Mouse (Mus musculus) kidney, postnatal 14 days (tissue): ENCODE measurements around the gene Gm10471.
"Not testable (repeated sequence)": the region's sequence is repeated elsewhere in the genome, so short reads cannot be mapped to it uniquely, and the experiment has no call there.

Experiments
- DNase-seq: peaks from one replicate; pipeline ENCODE4 v3.0.0; 2022; ENCODE audit warnings: mixed read lengths

Gene Gm10471

DNA sequence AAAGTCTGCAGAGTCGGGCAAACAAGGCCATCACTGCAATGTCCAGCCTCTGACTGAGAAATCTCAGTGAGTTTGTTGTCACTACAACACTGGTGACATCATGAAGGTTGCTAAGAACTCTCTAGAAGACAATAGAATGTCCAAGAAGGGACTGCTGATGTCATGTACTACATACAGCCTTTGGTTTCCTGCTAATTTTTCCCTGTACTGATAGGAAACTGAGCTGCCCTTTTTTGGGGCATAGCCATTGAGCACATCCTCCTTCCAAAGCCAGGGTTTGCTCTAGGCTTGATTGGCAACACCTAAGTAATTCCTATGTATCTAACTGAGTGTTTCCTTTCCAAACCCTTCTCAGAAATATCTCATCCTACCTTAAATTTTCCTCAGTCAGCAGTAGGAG is at the start of gene Gm10471:
Gene Gm10471, minus strand, starts transcription at position 101 of the 400 bp plus-strand sequence.
- not testable (repeated sequence) for DNase-seq

DNA sequence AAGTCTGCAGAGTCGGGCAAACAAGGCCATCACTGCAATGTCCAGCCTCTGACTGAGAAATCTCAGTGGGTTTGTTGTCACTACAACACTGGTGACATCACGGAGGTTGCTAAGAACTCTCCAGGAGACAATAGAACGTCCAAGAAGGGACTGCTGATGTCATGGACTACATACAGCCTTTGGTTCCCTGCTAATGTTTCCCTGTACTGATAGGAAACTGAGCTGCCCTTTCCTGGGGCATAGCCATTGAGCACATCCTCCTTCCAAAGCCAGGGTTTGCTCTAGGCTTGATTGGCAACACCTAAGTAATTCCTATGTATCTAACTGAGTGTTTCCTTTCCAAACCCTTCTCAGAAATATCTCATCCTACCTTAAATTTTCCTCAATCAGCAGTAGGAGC is 32.2 kb upstream of the Gm10471 start, which contains the start of gene Gm10220:
Gene Gm10220, minus strand, starts transcription at position 101 of the 400 bp plus-strand sequence.
- not testable (repeated sequence) for DNase-seq

DNA sequence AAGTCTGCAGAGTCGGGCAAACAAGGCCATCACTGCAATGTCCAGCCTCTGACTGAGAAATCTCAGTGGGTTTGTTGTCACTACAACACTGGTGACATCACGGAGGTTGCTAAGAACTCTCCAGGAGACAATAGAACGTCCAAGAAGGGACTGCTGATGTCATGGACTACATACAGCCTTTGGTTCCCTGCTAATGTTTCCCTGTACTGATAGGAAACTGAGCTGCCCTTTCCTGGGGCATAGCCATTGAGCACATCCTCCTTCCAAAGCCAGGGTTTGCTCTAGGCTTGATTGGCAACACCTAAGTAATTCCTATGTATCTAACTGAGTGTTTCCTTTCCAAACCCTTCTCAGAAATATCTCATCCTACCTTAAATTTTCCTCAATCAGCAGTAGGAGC is 16.2 kb upstream of the Gm10471 start, which contains the start of gene 5031410I06Rik:
Gene 5031410I06Rik, minus strand, starts transcription at position 101 of the 400 bp plus-strand sequence.
- DNase-seq, result not testable (repeated sequence)

DNA sequence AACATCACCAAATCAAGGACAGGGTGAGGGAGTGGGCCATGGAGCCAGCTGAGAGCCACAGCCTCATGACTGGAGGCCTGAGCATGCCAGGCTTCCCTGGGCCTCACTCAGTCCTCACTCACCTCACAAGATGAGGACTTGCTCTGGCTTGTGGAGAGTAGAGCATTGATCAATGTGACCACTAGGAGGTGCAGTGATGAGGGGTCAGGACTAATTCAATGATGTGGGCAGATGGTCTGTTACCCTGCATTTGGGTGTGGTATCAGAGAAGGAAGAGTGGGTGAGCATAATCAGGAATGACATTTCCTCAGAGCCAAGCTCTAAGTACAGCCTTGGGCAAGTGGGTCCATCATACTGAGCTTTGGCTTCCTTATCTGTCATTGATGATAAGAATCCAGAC is 10.1 kb downstream of the Gm10471 start:
- not testable (repeated sequence) for DNase-seq

DNA sequence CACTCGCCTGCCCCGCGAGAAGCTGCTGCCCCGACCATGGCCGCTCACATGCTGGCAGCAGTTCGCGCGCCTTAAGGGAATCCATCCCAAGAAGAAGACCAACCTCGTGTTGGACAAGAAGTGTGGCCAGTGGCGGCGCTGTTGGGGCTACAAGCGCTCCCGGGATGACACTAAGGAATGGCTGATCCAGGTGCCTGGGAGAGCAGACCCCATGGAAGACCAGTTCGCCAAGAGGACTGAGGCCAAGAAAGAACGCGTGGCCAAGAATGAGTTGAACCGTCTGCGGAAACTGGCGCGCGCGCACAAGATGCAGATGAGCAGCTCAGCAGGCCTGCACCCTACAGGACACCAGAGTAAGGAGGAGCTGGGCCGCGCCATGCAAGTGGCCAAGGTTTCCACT is 18.4 kb downstream of the Gm10471 start:
- DNase-seq, result no peak

DNA sequence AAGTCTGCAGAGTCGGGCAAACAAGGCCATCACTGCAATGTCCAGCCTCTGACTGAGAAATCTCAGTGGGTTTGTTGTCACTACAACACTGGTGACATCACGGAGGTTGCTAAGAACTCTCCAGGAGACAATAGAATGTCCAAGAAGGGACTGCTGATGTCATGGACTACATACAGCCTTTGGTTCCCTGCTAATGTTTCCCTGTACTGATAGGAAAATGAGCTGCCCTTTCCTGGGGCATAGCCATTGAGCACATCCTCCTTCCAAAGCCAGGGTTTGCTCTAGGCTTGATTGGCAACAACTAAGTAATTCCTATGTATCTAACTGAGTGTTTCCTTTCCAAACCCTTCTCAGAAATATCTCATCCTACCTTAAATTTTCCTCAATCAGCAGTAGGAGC is 30.6 kb downstream of the Gm10471 start, which contains the start of gene Gm7347:
Gene Gm7347, minus strand, starts transcription at position 101 of the 400 bp plus-strand sequence.
- not testable (repeated sequence) for DNase-seq

DNA sequence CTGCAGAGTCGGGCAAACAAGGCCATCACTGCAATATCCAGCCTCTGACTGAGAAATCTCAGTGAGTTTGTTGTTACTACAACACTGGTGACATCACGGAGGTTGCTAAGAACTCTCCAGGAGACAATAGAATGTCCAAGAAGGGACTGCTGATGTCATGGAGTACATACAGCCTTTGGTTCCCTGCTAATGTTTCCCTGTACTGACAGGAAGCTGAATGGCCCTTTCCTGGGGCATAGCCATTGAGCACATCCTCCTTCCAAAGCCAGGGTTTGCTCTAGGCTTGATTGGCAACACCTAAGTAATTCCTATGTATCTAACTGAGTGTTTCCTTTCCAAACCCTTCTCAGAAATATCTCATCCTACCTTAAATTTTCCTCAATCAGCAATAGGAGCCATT is 49.6 kb downstream of the Gm10471 start, which contains the start of gene Speer4a:
Gene Speer4a, minus strand, starts transcription at position 101 of the 400 bp plus-strand sequence.
- DNase-seq, result not testable (repeated sequence)
